ENCODE assay signal across 25 mouse cellular contexts in the genomic region with DNA sequence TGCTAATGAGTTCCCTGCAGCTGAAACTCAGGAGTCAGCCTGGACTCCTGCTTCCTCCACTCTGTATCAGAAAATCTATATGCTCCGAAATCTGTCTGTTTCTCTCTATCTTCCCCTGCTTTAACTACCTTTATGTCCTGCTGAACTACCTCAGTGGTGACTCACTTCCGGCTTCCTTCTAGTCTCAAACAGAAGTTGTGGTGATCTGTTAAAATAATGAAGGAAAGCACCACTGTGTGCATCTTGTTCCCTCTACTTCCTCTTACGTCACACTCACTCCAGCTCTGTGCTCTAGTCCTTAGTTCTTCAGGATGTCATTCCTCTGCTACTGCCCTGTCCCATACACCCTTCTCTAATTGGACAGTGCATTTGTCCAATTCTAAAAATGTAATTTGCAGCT.
DNase-seq lines count a peak whose midpoint lies in the region; ATAC-seq and TF ChIP-seq lines count a peak whose summit lies in the region.
"Had no signal": no experiment of that assay in that cellular context is flagged by ENCODE, and none has a peak within 500 bp of the region (broad histone marks: within the 10 kb centered on the region; RNA-seq: fewer than 3 reads in every experiment).

No protein-coding gene starts in this region.

- peaks cover 0 to 2% of the 10 kb centered on the region in 2 experiments; a peak in 2 of 4 replicates for H3K36me3 ChIP-seq in MEL (ENCODE audit: control insufficient read depth in 1 of 2, insufficient read depth in 2 of 2, low read length in 2 of 2)
- no peaks in the 10 kb centered on the region for H3K36me3 ChIP-seq in forebrain, embryonic 16.5 days (ENCODE audit: control insufficient read depth, insufficient read depth)
- H3K36me3 ChIP-seq in forebrain, postnatal 0 days (ENCODE audit: insufficient read depth): no peaks in the 10 kb centered on the region
- H3K36me3 ChIP-seq: forebrain, embryonic 10.5 days; heart, embryonic 10.5 days; limb, embryonic 10.5 days; liver, embryonic 15.5 days; lung, embryonic 15.5 days had no signal

- peak in 1 of 2 experiments; percentile 26; a peak in 1 of 4 replicates for TF ChIP-seq EP300 in MEL (IDR thresholded peaks at IDR 0.05; ENCODE audit: low read depth in 1 of 2, low read length in 2 of 2)

- peak; percentile 97 for ATAC-seq in granulocyte monocyte progenitor cell, adult 5-6 weeks (replicated peaks; ENCODE audit: poor library complexity, severe bottlenecking)
- peak; percentile 76 for ATAC-seq in monocyte, adult 5-6 weeks (replicated peaks; ENCODE audit: insufficient number of reproducible peaks, low FRiP score, low TSS enrichment, poor library complexity, severe bottlenecking)
- no peak for ATAC-seq in forebrain, embryonic 16.5 days
- ATAC-seq in forebrain, postnatal 0 days: no peak
- ATAC-seq: hindbrain, postnatal 0 days had no signal

- H3K9me3 ChIP-seq in MEL (replicated peaks; ENCODE audit: insufficient read depth, low read length): no peaks in the 10 kb centered on the region
- no peaks in the 10 kb centered on the region for H3K9me3 ChIP-seq in forebrain, embryonic 16.5 days (ENCODE audit: control insufficient read depth, low read length)
- H3K9me3 ChIP-seq in forebrain, postnatal 0 days (ENCODE audit: low read length): no peaks in the 10 kb centered on the region
- H3K9me3 ChIP-seq: forebrain, embryonic 10.5 days; heart, embryonic 10.5 days; limb, embryonic 10.5 days; liver, embryonic 15.5 days; lung, embryonic 15.5 days had no signal

- H3K79me2 ChIP-seq in MEL (ENCODE audit: control insufficient read depth, insufficient read depth, low read length, poor library complexity): no peaks in the 10 kb centered on the region

- 0 out of 4 replicates have a peak, but pooled peaks cover 0 to 2% of the 10 kb centered on the region in 2 experiments for H3K4me1 ChIP-seq in MEL (ENCODE audit: control insufficient read depth in 1 of 2, insufficient read depth in 2 of 2, low read length in 2 of 2)
- H3K4me1 ChIP-seq in forebrain, embryonic 16.5 days (replicated peaks; ENCODE audit: control insufficient read depth, insufficient read depth, low read length): no peaks in the 10 kb centered on the region
- no peaks in the 10 kb centered on the region for H3K4me1 ChIP-seq in forebrain, postnatal 0 days (ENCODE audit: insufficient read depth)
- H3K4me1 ChIP-seq: forebrain, embryonic 10.5 days; heart, embryonic 10.5 days; limb, embryonic 10.5 days; liver, embryonic 15.5 days; lung, embryonic 15.5 days had no signal

- WGBS in forebrain, embryonic 16.5 days: 81% methylated on average over 3 of the region's 3 CpGs
- WGBS in forebrain, postnatal 0 days: 89% methylated on average over 3 of the region's 3 CpGs

- TF ChIP-seq POLR2A in MEL (IDR thresholded peaks at IDR 0.05; ENCODE audit: control insufficient read depth in 1 of 2, insufficient read depth in 1 of 2, low read depth in 1 of 2, low read length in 2 of 2, poor library complexity in 1 of 2): no peak

- TF ChIP-seq CTCF in MEL (IDR thresholded peaks at IDR 0.05 in 2 of 3, conservative IDR thresholded peaks at IDR 0.05 in 1 of 3; ENCODE audit: control insufficient read depth in 1 of 3, insufficient read depth in 1 of 3, low read depth in 2 of 3, low read length in 3 of 3, poor library complexity in 1 of 3, severe bottlenecking in 1 of 3): no peak
- no peak for TF ChIP-seq CTCF in forebrain, postnatal 0 days (IDR thresholded peaks at IDR 0.05; ENCODE audit: low read depth)

- no peak for TF ChIP-seq RAD21 in MEL (IDR thresholded peaks at IDR 0.05; ENCODE audit: low read depth, low read length)

- H3K27me3 ChIP-seq in MEL (ENCODE audit: control insufficient read depth in 1 of 2, insufficient read depth in 2 of 2, low read length in 2 of 2): no peaks in the 10 kb centered on the region
- no peaks in the 10 kb centered on the region for H3K27me3 ChIP-seq in forebrain, embryonic 16.5 days (replicated peaks; ENCODE audit: control insufficient read depth, insufficient read depth, low read length)
- H3K27me3 ChIP-seq in forebrain, postnatal 0 days (ENCODE audit: insufficient read depth, low read length): no peaks in the 10 kb centered on the region
- H3K27me3 ChIP-seq: liver, embryonic 15.5 days; lung, embryonic 15.5 days had no signal

- H3K4me2 ChIP-seq in forebrain, embryonic 16.5 days (ENCODE audit: low read length): no peak overlapping the region
- H3K4me2 ChIP-seq in forebrain, postnatal 0 days (ENCODE audit: low read depth): no peak overlapping the region
- H3K4me2 ChIP-seq: liver, embryonic 15.5 days; lung, embryonic 15.5 days; midbrain, embryonic 11.5 days had no signal

- H3K9ac ChIP-seq in MEL (ENCODE audit: control insufficient read depth, low read depth, low read length, poor library complexity, severe bottlenecking): no peak overlapping the region
- no peak overlapping the region for H3K9ac ChIP-seq in forebrain, embryonic 16.5 days (replicated peaks; ENCODE audit: low read depth, low read length)
- H3K9ac ChIP-seq in forebrain, postnatal 0 days: no peak overlapping the region
- H3K9ac ChIP-seq: liver, embryonic 15.5 days; lung, embryonic 15.5 days had no signal

- DNase-seq in 416B (ENCODE audit: low read depth): peak; percentile 64
- DNase-seq in MEL (ENCODE audit: low read depth, low spot score): peak; percentile 62
- no peak for DNase-seq in forebrain, postnatal 0 days
- DNase-seq in urinary bladder, postnatal 25 days (ENCODE audit: low spot score): no peak
- DNase-seq: adrenal gland, postnatal 25 days; cerebellum, adult 11 months; cerebellum, adult 9-11 months; kidney, adult 11 months; kidney, postnatal 4 days; layer of hippocampus, adult 9-11 months; liver; right cerebral cortex, postnatal 14 days; spleen, adult 18-20 months; thymus, postnatal 14 days had no signal

- no peak overlapping the region for H3K27ac ChIP-seq in MEL (ENCODE audit: control insufficient read depth, low read depth, low read length)
- no peak overlapping the region for H3K27ac ChIP-seq in forebrain, embryonic 16.5 days (ENCODE audit: low read length)
- no peak overlapping the region for H3K27ac ChIP-seq in forebrain, postnatal 0 days (ENCODE audit: low read depth, low read length)
- H3K27ac ChIP-seq: forebrain, embryonic 10.5 days; heart, embryonic 10.5 days; hindbrain, postnatal 0 days; limb, embryonic 10.5 days; liver, embryonic 15.5 days; lung, embryonic 15.5 days; macrophage had no signal

- no peak overlapping the region for H3K4me3 ChIP-seq in MEL (ENCODE audit: control insufficient read depth in 1 of 2, insufficient read depth in 1 of 2, low read depth in 2 of 2, low read length in 2 of 2)
- no peak overlapping the region for H3K4me3 ChIP-seq in forebrain, embryonic 16.5 days (replicated peaks; ENCODE audit: low read length)
- no peak overlapping the region for H3K4me3 ChIP-seq in forebrain, postnatal 0 days (ENCODE audit: low read depth, low read length)
- H3K4me3 ChIP-seq: forebrain, embryonic 10.5 days; heart, embryonic 10.5 days; limb, embryonic 10.5 days; liver, embryonic 15.5 days; lung, embryonic 15.5 days had no signal

TF ChIP-seq in MEL, 35 proteins besides CTCF, POLR2A, EP300 and RAD21:
- TF ChIP-seq HCFC1 (IDR thresholded peaks at IDR 0.05; ENCODE audit: low read depth, low read length) (no peak), JUND (IDR thresholded peaks at IDR 0.05; ENCODE audit: low read depth, low read length) (peak; percentile 50; the same call in 1 of the 2 replicates), GABPA (IDR thresholded peaks at IDR 0.05; ENCODE audit: low read depth, low read length) (no peak), ETS1 (IDR thresholded peaks at IDR 0.05; ENCODE audit: low read depth, low read length) (no peak), POLR2AphosphoS5 (IDR thresholded peaks at IDR 0.05; ENCODE audit: borderline replicate concordance, low read depth, low read length) (no peak), MAZ (IDR thresholded peaks at IDR 0.05; ENCODE audit: low read depth, low read length) (no peak), CHD2 (IDR thresholded peaks at IDR 0.05; ENCODE audit: low read length) (no peak)

Comparison
In these comparisons a context has a peak if more than half of its experiments do, and no peak if none do; other contexts are left out.
1. DNase-seq: peak in 416B (single experiment) and MEL (single experiment); none in forebrain, postnatal 0 days (single experiment) and urinary bladder, postnatal 25 days (single experiment).
2. ATAC-seq: peak in granulocyte monocyte progenitor cell, adult 5-6 weeks (single experiment) and monocyte, adult 5-6 weeks (single experiment); none in forebrain, embryonic 16.5 days (single experiment) and forebrain, postnatal 0 days (single experiment).